Mouse (Mus musculus): ENCODE measurements at regions not wholly inside any gene's neighbourhood (a gene's known extent, or its start where the extent isn't known, plus 50 kb on each side); places are given as distances from the start of the nearest gene placed in this dataset.

GRCm38 (mm10) chr14:83088713-83089112, 1354.7 kb upstream of the Pcdh17 start:
- DNase-seq, result peak in 1 of 2 experiments; percentile 2
